Mouse (Mus musculus) lung, embryonic 15.5 days (tissue): ENCODE measurements at regions not wholly inside any gene's neighbourhood (a gene's known extent, or its start where the extent isn't known, plus 50 kb on each side); places are given as distances from the start of the nearest gene placed in this dataset.

Experiments used
- ATAC-seq: fragments of 200-750 bp; cut with Nextera tagmentation; 2 replicates; pipeline ENCODE4 v1.8.0; 2017; ENCODE audit warnings: moderate number of reproducible peaks, borderline replicate concordance; ENCODE audit not compliant: low FRiP score, low TSS enrichment; ENCODE audit errors: extremely low read depth
- H3K27ac ChIP-seq: fragments of 300-500 bp; sonication (generic); 2 replicates; pipeline ENCODE4 v1.5.1; 2015; ENCODE audit warnings: moderate library complexity, mild to moderate bottlenecking, inconsistent platforms
- H3K27me3 ChIP-seq: fragments of 300-500 bp; sonication (generic); 2 replicates; pipeline ENCODE4 v1.6.1; 2015; ENCODE audit warnings: inconsistent platforms
- H3K36me3 ChIP-seq: fragments of 300-500 bp; sonication (generic); 2 replicates; pipeline ENCODE4 v1.6.1; 2015; ENCODE audit warnings: inconsistent platforms
- H3K4me1 ChIP-seq: fragments of 300-500 bp; sonication (generic); 2 replicates; pipeline ENCODE4 v1.6.1; 2015; ENCODE audit warnings: inconsistent platforms
- H3K4me2 ChIP-seq: fragments of 300-500 bp; sonication (generic); 2 replicates; pipeline ENCODE4 v1.6.1; 2015; ENCODE audit warnings: inconsistent platforms, mild to moderate bottlenecking, moderate library complexity
- H3K4me3 ChIP-seq: fragments of 300-500 bp; sonication (generic); 2 replicates; pipeline ENCODE4 v1.5.1; 2015; ENCODE audit warnings: mild to moderate bottlenecking, inconsistent platforms
- H3K9ac ChIP-seq: fragments of 300-500 bp; sonication (generic); 2 replicates; pipeline ENCODE4 v1.6.1; 2015; ENCODE audit warnings: inconsistent platforms
- H3K9me3 ChIP-seq: fragments of 300-500 bp; sonication (generic); 2 replicates; pipeline ENCODE4 v1.6.1; 2016; ENCODE audit warnings: inconsistent platforms
- WGBS: fragments of 180-500 bp; shearing (Covaris S2); methylation state at CpG from one replicate; pipeline ENCODE4 v1.1.7; 2015; 5-methylcytosine and 5-hydroxymethylcytosine counted together

- H3K9ac ChIP-seq, result no peak overlapping the region
- no peak for ATAC-seq
- 80% methylated on average over 9 of the region's 9 CpGs for WGBS
- H3K27me3 ChIP-seq, result no peaks in the 10 kb centered on the region
- H3K4me3 ChIP-seq, result no peak overlapping the region
- no peaks in the 10 kb centered on the region for H3K36me3 ChIP-seq
- no peaks in the 10 kb centered on the region for H3K9me3 ChIP-seq
- H3K4me2 ChIP-seq, result no peak overlapping the region
- H3K27ac ChIP-seq, result no peak overlapping the region
- no peaks in the 10 kb centered on the region for H3K4me1 ChIP-seq
These were observed 184.0 kb upstream of the Nlrp1b start for GRCm38 (mm10) chr11:71414403-71415140.

- no peak overlapping the region for H3K9ac ChIP-seq
- H3K4me3 ChIP-seq, result no peak overlapping the region
- ATAC-seq, result no peak
- no peaks in the 10 kb centered on the region for H3K9me3 ChIP-seq
- no peaks in the 10 kb centered on the region for H3K36me3 ChIP-seq
- 58% methylated on average over 3 of the region's 3 CpGs for WGBS
- no peak overlapping the region for H3K4me2 ChIP-seq
- H3K27me3 ChIP-seq, result no peaks in the 10 kb centered on the region
- H3K4me1 ChIP-seq, result no peaks in the 10 kb centered on the region
- no peak overlapping the region for H3K27ac ChIP-seq
These were observed 184.9 kb upstream of the Nlrp1b start for GRCm38 (mm10) chr11:71415451-71415850.

GRCm38 (mm10) chr11:71422291-71422840 is 191.8 kb upstream of the Nlrp1b start:
- Histone ChIP-seq H3K27ac (no peak overlapping the region), H3K9ac (no peak overlapping the region), H3K4me1 (no peaks in the 10 kb centered on the region), H3K27me3 (no peaks in the 10 kb centered on the region), H3K4me2 (no peak overlapping the region), H3K36me3 (no peaks in the 10 kb centered on the region), H3K4me3 (no peak overlapping the region), H3K9me3 (no peaks in the 10 kb centered on the region)
- WGBS, result 34% methylated on average over 2 of the region's 2 CpGs
- ATAC-seq, result no peak

GRCm38 (mm10) chr11:71423242-71423641 is 192.7 kb upstream of the Nlrp1b start:
- Histone ChIP-seq H3K4me3 (no peak overlapping the region), H3K9me3 (no peaks in the 10 kb centered on the region), H3K4me2 (no peak overlapping the region), H3K4me1 (no peaks in the 10 kb centered on the region), H3K27ac (no peak overlapping the region), H3K36me3 (no peaks in the 10 kb centered on the region), H3K27me3 (no peaks in the 10 kb centered on the region), H3K9ac (no peak overlapping the region)
- no peak for ATAC-seq
- WGBS, result 66% methylated on average over 3 of the region's 3 CpGs

- Histone ChIP-seq H3K27me3 (no peaks in the 10 kb centered on the region), H3K9ac (no peak overlapping the region), H3K4me1 (no peaks in the 10 kb centered on the region), H3K4me3 (no peak overlapping the region), H3K36me3 (no peaks in the 10 kb centered on the region), H3K27ac (no peak overlapping the region), H3K9me3 (no peaks in the 10 kb centered on the region), H3K4me2 (no peak overlapping the region)
- no peak for ATAC-seq
- 85% methylated on average over 5 of the region's 5 CpGs for WGBS
These were observed 194.3 kb upstream of the Nlrp1b start for GRCm38 (mm10) chr11:71424879-71425278.

- Histone ChIP-seq H3K4me1 (no peaks in the 10 kb centered on the region), H3K4me3 (no peak overlapping the region), H3K27ac (no peak overlapping the region), H3K36me3 (no peaks in the 10 kb centered on the region), H3K9ac (no peak overlapping the region), H3K27me3 (no peaks in the 10 kb centered on the region), H3K9me3 (no peaks in the 10 kb centered on the region), H3K4me2 (no peak overlapping the region)
- WGBS, result 39% methylated on average over 22 of the region's 22 CpGs
- no peak for ATAC-seq
These were observed 199.2 kb upstream of the Nlrp1b start for GRCm38 (mm10) chr11:71429739-71430138.

GRCm38 (mm10) chr11:71434241-71434640 is 203.7 kb upstream of the Nlrp1b start:
- Histone ChIP-seq H3K27me3 (no peaks in the 10 kb centered on the region), H3K27ac (no peak overlapping the region), H3K4me1 (no peaks in the 10 kb centered on the region), H3K9me3 (no peaks in the 10 kb centered on the region), H3K4me2 (no peak overlapping the region), H3K9ac (no peak overlapping the region), H3K36me3 (no peaks in the 10 kb centered on the region), H3K4me3 (no peak overlapping the region)
- ATAC-seq, result no peak
- 58% methylated on average over 6 of the region's 6 CpGs for WGBS

GRCm38 (mm10) chr11:71434886-71435285 is 204.4 kb upstream of the Nlrp1b start:
- H3K36me3 ChIP-seq, result no peaks in the 10 kb centered on the region
- H3K4me1 ChIP-seq, result no peaks in the 10 kb centered on the region
- H3K9ac ChIP-seq, result no peak overlapping the region
- H3K4me3 ChIP-seq, result no peak overlapping the region
- no peak overlapping the region for H3K4me2 ChIP-seq
- 79% methylated on average over 5 of the region's 5 CpGs for WGBS
- ATAC-seq, result no peak
- H3K9me3 ChIP-seq, result no peaks in the 10 kb centered on the region
- no peak overlapping the region for H3K27ac ChIP-seq
- peaks cover 4% of the 10 kb centered on the region for H3K27me3 ChIP-seq

- no peak overlapping the region for H3K4me2 ChIP-seq
- H3K27ac ChIP-seq, result no peak overlapping the region
- H3K4me1 ChIP-seq, result no peaks in the 10 kb centered on the region
- no peak overlapping the region for H3K4me3 ChIP-seq
- no peaks in the 10 kb centered on the region for H3K36me3 ChIP-seq
- H3K27me3 ChIP-seq, result peaks cover 11% of the 10 kb centered on the region
- 64% methylated on average over 8 of the region's 8 CpGs for WGBS
- no peak for ATAC-seq
- H3K9me3 ChIP-seq, result no peaks in the 10 kb centered on the region
- H3K9ac ChIP-seq, result no peak overlapping the region
These were observed 205.2 kb upstream of the Nlrp1b start for GRCm38 (mm10) chr11:71435745-71436144.

GRCm38 (mm10) chr11:71436335-71436734 is 205.8 kb upstream of the Nlrp1b start:
- Histone ChIP-seq H3K36me3 (no peaks in the 10 kb centered on the region), H3K4me1 (no peaks in the 10 kb centered on the region), H3K27me3 (peaks cover 11% of the 10 kb centered on the region), H3K4me2 (no peak overlapping the region), H3K9ac (no peak overlapping the region), H3K4me3 (no peak overlapping the region), H3K9me3 (no peaks in the 10 kb centered on the region), H3K27ac (no peak overlapping the region)
- no peak for ATAC-seq
- WGBS, result 74% methylated on average over 1 of the region's 1 CpGs

GRCm38 (mm10) chr11:71436801-71437200 is 206.3 kb upstream of the Nlrp1b start:
- ATAC-seq, result no peak
- H3K9me3 ChIP-seq, result no peaks in the 10 kb centered on the region
- H3K36me3 ChIP-seq, result no peaks in the 10 kb centered on the region
- no peak overlapping the region for H3K4me2 ChIP-seq
- no peak overlapping the region for H3K9ac ChIP-seq
- no peaks in the 10 kb centered on the region for H3K4me1 ChIP-seq
- 56% methylated on average over 2 of the region's 2 CpGs for WGBS
- H3K4me3 ChIP-seq, result no peak overlapping the region
- H3K27me3 ChIP-seq, result peaks cover 11% of the 10 kb centered on the region
- no peak overlapping the region for H3K27ac ChIP-seq

- Histone ChIP-seq H3K4me3 (no peak overlapping the region), H3K4me2 (no peak overlapping the region), H3K27ac (no peak overlapping the region), H3K9ac (no peak overlapping the region), H3K9me3 (no peaks in the 10 kb centered on the region), H3K4me1 (no peaks in the 10 kb centered on the region), H3K36me3 (no peaks in the 10 kb centered on the region), H3K27me3 (peaks cover 11% of the 10 kb centered on the region)
- 5% methylated on average over 17 of the region's 17 CpGs for WGBS
- no peak; the same call in 1 of the 2 replicates for ATAC-seq
These were observed 209.3 kb upstream of the Nlrp1b start for GRCm38 (mm10) chr11:71439871-71440270.
